Mouse (Mus musculus): ENCODE measurements around the gene Ttc39a. TPM values are rescaled to one million over a fixed set of nuclear protein-coding genes. Genes with fewer than 3 reads are reported as not detected.
A peak's percentile ranks its signal among the peaks of the same experiment; 100 is the strongest.

The Ttc39a gene
- total and polyA plus RNA-seq, 3 experiments, result 3.4 to 8.7 (median 8.6) TPM

GRCm38 (mm10) chr4:109420138-109420795 is 13.8 kb downstream of the Ttc39a start:
- no peak for DNase-seq

GRCm38 (mm10) chr4:109421608-109422007 is 15.2 kb downstream of the Ttc39a start:
- no peak for DNase-seq

- no peak for DNase-seq
Observed at GRCm38 (mm10) chr4:109422436-109422835, 16.0 kb downstream of the Ttc39a start.

- DNase-seq, result no peak
Observed at GRCm38 (mm10) chr4:109423438-109423837, 17.0 kb downstream of the Ttc39a start.

- no peak for DNase-seq
Observed at GRCm38 (mm10) chr4:109427058-109427457, 20.6 kb downstream of the Ttc39a start.

- no peak for DNase-seq
Observed at GRCm38 (mm10) chr4:109430250-109430649, 23.8 kb downstream of the Ttc39a start.

- DNase-seq, result peak; percentile 57
Observed at GRCm38 (mm10) chr4:109430854-109431253, 24.4 kb downstream of the Ttc39a start.

- DNase-seq, result no peak
Observed at GRCm38 (mm10) chr4:109432668-109433375, 26.4 kb downstream of the Ttc39a start.

GRCm38 (mm10) chr4:109433641-109434040 is 27.2 kb downstream of the Ttc39a start:
- peak; percentile 88 for DNase-seq

GRCm38 (mm10) chr4:109434256-109434655 is 27.8 kb downstream of the Ttc39a start:
- DNase-seq, result no peak

- peak; percentile 74 for DNase-seq
Observed at GRCm38 (mm10) chr4:109437913-109438878, 31.8 kb downstream of the Ttc39a start.

- DNase-seq, result no peak
Observed at GRCm38 (mm10) chr4:109439101-109439500, 32.7 kb downstream of the Ttc39a start.

GRCm38 (mm10) chr4:109439825-109440248 is 33.4 kb downstream of the Ttc39a start:
- no peak for DNase-seq

GRCm38 (mm10) chr4:109440381-109440780 is 34.0 kb downstream of the Ttc39a start:
- no peak for DNase-seq

GRCm38 (mm10) chr4:109441000-109441399 is 34.6 kb downstream of the Ttc39a start:
- DNase-seq, result no peak

- peak; percentile 60 for DNase-seq
Observed at GRCm38 (mm10) chr4:109442126-109442525, 35.7 kb downstream of the Ttc39a start.

- no peak for DNase-seq
Observed at GRCm38 (mm10) chr4:109442649-109443048, 36.2 kb downstream of the Ttc39a start.

- DNase-seq, result no peak
Observed at GRCm38 (mm10) chr4:109444471-109444870, 38.0 kb downstream of the Ttc39a start.

GRCm38 (mm10) chr4:109444951-109445350 is 38.5 kb downstream of the Ttc39a start:
- no peak for DNase-seq

GRCm38 (mm10) chr4:109445397-109445796 is 39.0 kb downstream of the Ttc39a start:
- DNase-seq, result peak; percentile 38

- no peak for DNase-seq
Observed at GRCm38 (mm10) chr4:109445956-109446355, 39.5 kb downstream of the Ttc39a start.

GRCm38 (mm10) chr4:109448531-109448930 is 42.1 kb downstream of the Ttc39a start:
- no peak for DNase-seq
